ENCODE assay signal across 17 mouse cellular contexts in the genomic region with DNA sequence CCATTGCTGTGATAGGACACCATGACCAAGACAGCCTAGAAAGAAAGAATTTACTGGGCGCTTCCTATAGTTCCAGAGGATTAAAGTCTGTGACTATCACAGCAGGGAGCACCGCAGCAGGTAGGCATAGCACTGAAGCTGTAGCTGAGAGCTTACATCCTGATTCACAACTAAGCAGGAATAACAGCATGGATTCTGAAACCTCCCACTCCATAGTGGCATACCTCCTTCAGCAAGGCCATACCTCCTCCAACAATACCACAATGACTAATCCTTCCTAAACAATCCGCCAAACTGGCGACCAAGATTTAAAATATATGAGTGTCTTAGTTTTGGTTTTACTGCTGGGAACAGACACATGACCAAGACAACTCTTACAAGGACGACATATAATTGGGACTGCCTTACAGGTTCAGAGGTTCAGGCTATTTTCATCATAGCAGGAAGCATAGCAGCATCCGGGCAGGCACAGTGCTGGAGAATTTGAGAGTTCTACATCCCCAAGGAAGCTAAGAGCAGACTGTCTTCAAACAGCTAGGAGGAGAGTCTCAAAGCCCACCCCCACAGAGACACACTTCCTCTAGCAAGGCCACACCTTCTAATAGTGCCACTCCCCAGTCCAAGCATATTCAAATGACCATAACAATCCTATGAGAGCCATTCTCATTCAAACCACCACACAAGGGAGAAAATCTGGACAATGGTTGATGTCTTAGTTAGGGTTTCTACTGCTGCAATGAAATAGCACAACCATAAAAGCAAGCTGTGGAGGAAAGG.
DNase-seq lines count a peak whose midpoint lies in the region.
"Had no signal": no experiment of that assay in that cellular context is flagged by ENCODE, and none has a peak within 500 bp of the region (broad histone marks: within the 10 kb centered on the region; RNA-seq: fewer than 3 reads in every experiment).

No protein-coding gene starts in this region.

- peak; percentile 11 for DNase-seq in kidney, adult 9 months
- no peak for DNase-seq in kidney, adult 8-10 months
- peak; percentile 28 for DNase-seq in ES-CJ7 (ENCODE audit: low read depth, low spot score)
- DNase-seq in brain, adult 2 months (ENCODE audit: low read depth, low spot score) = peak; percentile 43
- no peak for DNase-seq in spleen, postnatal 10 days (ENCODE audit: low spot score in 2 of 2)
- DNase-seq in T-cell, adult 2 months (ENCODE audit: low spot score) = no peak
- DNase-seq in right cerebral cortex, postnatal 36 days (ENCODE audit: low spot score in 2 of 2) = no peak
- DNase-seq: adrenal gland, adult 2 months; adrenal gland, postnatal 14 days; cerebellum, adult 11-12 months; cerebellum, adult 8-10 months; cerebellum, postnatal 10 days; cerebellum, postnatal 36 days; embryo, embryonic 11 days; gastrocnemius, postnatal 25 days; heart, postnatal 10 days; heart, postnatal 36 days had no signal

Comparison
In these comparisons a context has a peak if more than half of its experiments do, and no peak if none do; other contexts are left out.
1. DNase-seq: peak in kidney, adult 9 months (single experiment), ES-CJ7 (single experiment) and brain, adult 2 months (single experiment); none in kidney, adult 8-10 months (0 of 2), spleen, postnatal 10 days (0 of 2), T-cell, adult 2 months (single experiment) and right cerebral cortex, postnatal 36 days (0 of 2).